Mouse (Mus musculus) heart, embryonic 11.5 days (tissue): Measurements from ENCODE around the gene Caln1. TPM values are rescaled to one million over a fixed set of nuclear protein-coding genes. Genes with fewer than 3 reads are reported as not detected.

Experiments used
- ATAC-seq: fragments of 200-750 bp; cut with Nextera tagmentation; replicated peaks from 2 replicates; pipeline ENCODE4 v1.8.0; 2017; ENCODE audit warnings: moderate library complexity; ENCODE audit not compliant: insufficient number of reproducible peaks, low FRiP score, low TSS enrichment
- H3K27ac ChIP-seq: fragments of 300-500 bp; sonication (generic); 2 replicates; pipeline ENCODE4 v1.5.1; 2014; ENCODE audit warnings: mild to moderate bottlenecking, low read depth, low read length
- H3K27me3 ChIP-seq: fragments of 300-500 bp; sonication (generic); 2 replicates; pipeline ENCODE4 v1.6.1; 2014; ENCODE audit warnings: mild to moderate bottlenecking, low read length, mixed read lengths; ENCODE audit not compliant: control insufficient read depth, insufficient read depth
- H3K36me3 ChIP-seq: fragments of 300-500 bp; sonication (generic); 2 replicates; pipeline ENCODE4 v1.6.1; 2014; ENCODE audit warnings: mild to moderate bottlenecking, low read length, moderate library complexity, mixed read lengths; ENCODE audit not compliant: control insufficient read depth, insufficient read depth
- H3K4me1 ChIP-seq: fragments of 300-500 bp; sonication (generic); 2 replicates; pipeline ENCODE4 v1.6.1; 2014; ENCODE audit warnings: low read length; ENCODE audit not compliant: control insufficient read depth, insufficient read depth
- H3K4me2 ChIP-seq: fragments of 300-500 bp; sonication (generic); 2 replicates; pipeline ENCODE4 v1.6.1; 2014; ENCODE audit warnings: mild to moderate bottlenecking, moderate library complexity
- H3K4me3 ChIP-seq: fragments of 300-500 bp; sonication (generic); 2 replicates; pipeline ENCODE4 v1.5.1; 2014; ENCODE audit warnings: low read depth, low read length
- H3K9ac ChIP-seq: fragments of 300-500 bp; sonication (generic); 2 replicates; pipeline ENCODE4 v1.6.1; 2014; ENCODE audit warnings: mild to moderate bottlenecking, low read depth, low read length, moderate library complexity
- H3K9me3 ChIP-seq: fragments of 300-500 bp; sonication (generic); replicated peaks from 2 replicates; pipeline ENCODE4 v1.6.1; 2016; ENCODE audit warnings: low read length; ENCODE audit not compliant: control insufficient read depth
- WGBS: fragments of 180-500 bp; shearing (Covaris S2); extraction: QIAGEN DNeasy Blood & Tissue Kit; methylation state at CpG from one replicate; pipeline ENCODE4 v1.1.7; 2014; ENCODE audit not compliant: insufficient replicate concordance; 5-methylcytosine and 5-hydroxymethylcytosine counted together
- polyA plus RNA-seq: library from polyadenylated mRNA; unstranded; fragments of >200 nt; fragmentation: Nextera tagmentation; extraction: Ambion mirVana; gene quantifications from 2 replicates; pipeline ENCODE4 v1.2.1, GENCODE M21; 2014

Gene Caln1
- polyA plus RNA-seq, 1 experiment from 2014 or later: 0.11 TPM

DNA sequence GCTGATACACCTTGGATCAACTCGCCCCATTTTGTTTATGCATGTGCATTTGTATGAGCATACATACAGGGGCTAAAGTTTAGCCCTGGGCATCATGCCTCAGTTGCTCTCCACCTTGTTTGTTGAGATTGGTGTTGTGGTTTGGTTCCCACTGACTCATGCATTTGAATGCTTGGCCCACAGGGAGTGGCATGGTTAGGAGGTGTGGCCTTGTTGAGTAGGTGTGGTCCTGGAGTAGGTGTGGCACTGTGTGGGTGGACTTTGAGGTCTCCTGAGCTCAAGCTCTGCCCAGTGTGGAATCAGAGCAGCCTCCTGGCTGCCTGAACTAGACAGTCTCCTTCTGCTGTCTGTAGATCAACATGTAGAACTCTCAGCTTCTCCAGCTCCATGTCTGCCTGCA, 343.0 kb downstream of the Caln1 start:
- H3K4me2 ChIP-seq: no peak overlapping the region
- WGBS: 76% methylated on average over 1 of the region's 1 CpGs
- H3K4me3 ChIP-seq: no peak overlapping the region
- H3K9me3 ChIP-seq: no peaks in the 10 kb centered on the region
- no peak overlapping the region for H3K9ac ChIP-seq
- H3K36me3 ChIP-seq: no peaks in the 10 kb centered on the region
- H3K27ac ChIP-seq: no peak overlapping the region
- no peaks in the 10 kb centered on the region for H3K27me3 ChIP-seq
- no peaks in the 10 kb centered on the region for H3K4me1 ChIP-seq
- no peak for ATAC-seq

DNA sequence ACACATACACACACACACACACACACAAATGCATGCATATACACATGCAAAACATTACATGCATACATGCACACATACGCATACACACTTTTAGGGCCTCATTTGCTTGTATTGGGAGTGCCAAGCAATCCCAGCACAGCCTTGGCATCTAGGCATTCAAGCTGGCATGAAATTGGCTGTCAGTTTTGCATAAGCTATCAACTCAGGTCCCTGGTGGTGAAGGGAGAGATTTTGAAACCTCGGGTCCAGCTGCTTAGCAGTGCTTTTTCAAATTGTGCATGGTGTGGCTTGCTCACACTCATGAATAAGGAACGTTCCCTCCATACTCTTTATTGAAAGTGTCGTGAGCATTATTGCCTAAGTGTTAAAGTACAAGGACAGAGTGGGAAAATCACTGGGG, 345.9 kb downstream of the Caln1 start:
- 80% methylated on average over 4 of the region's 4 CpGs for WGBS
- H3K27ac ChIP-seq: no peak overlapping the region
- no peaks in the 10 kb centered on the region for H3K27me3 ChIP-seq
- H3K4me2 ChIP-seq: no peak overlapping the region
- no peaks in the 10 kb centered on the region for H3K9me3 ChIP-seq
- no peak for ATAC-seq
- H3K36me3 ChIP-seq: no peaks in the 10 kb centered on the region
- no peak overlapping the region for H3K4me3 ChIP-seq
- H3K9ac ChIP-seq: no peak overlapping the region
- no peaks in the 10 kb centered on the region for H3K4me1 ChIP-seq

DNA sequence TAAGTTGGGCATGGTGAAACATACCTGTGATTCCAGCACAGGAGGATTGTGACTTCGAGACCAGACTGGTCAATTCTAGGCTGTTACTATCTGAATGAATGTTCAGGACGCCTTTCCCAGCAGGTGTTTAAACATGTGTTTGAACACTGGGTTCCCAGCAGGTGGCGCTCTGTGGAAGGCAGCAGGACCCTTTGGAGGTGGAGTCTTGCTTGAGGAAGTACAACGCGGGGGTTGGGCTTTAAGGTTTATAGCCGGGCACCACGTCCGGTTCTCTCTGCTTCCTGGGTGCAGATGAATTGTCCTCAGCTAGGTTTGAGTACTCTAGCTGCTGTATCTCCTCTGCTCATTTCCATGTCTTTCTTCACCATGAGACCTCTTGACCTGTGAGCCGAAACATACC, 349.1 kb downstream of the Caln1 start:
- Histone ChIP-seq H3K4me3 (no peak overlapping the region), H3K27me3 (no peaks in the 10 kb centered on the region), H3K4me1 (no peaks in the 10 kb centered on the region), H3K4me2 (no peak overlapping the region), H3K36me3 (no peaks in the 10 kb centered on the region), H3K9me3 (no peaks in the 10 kb centered on the region), H3K9ac (no peak overlapping the region), H3K27ac (no peak overlapping the region)
- ATAC-seq: no peak
- 58% methylated on average over 9 of the region's 9 CpGs for WGBS

DNA sequence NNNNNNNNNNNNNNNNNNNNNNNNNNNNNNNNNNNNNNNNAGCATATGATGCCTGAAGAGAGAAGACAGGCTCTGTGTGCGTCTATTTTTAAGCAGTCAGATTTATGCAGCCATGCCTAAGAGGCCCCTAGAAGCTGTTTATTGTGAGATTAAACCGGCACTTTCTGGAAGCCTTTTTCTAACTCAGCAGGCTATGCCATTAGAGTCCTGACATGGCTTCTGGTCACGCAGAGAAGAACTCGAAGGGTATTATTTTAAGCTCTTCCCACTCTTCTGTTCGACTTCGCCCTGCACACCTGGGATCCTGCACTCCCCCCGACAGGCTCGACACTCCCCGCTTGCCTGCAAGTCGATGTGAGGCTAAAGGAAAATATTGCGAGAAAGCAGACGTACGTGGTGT, 372.9 kb downstream of the Caln1 start:
- Histone ChIP-seq H3K27ac (no peak overlapping the region), H3K4me1 (no peaks in the 10 kb centered on the region), H3K4me3 (no peak overlapping the region), H3K9ac (no peak overlapping the region), H3K4me2 (no peak overlapping the region), H3K36me3 (no peaks in the 10 kb centered on the region), H3K9me3 (no peaks in the 10 kb centered on the region), H3K27me3 (no peaks in the 10 kb centered on the region)
- no peak for ATAC-seq
- 84% methylated on average over 13 of the region's 13 CpGs for WGBS

DNA sequence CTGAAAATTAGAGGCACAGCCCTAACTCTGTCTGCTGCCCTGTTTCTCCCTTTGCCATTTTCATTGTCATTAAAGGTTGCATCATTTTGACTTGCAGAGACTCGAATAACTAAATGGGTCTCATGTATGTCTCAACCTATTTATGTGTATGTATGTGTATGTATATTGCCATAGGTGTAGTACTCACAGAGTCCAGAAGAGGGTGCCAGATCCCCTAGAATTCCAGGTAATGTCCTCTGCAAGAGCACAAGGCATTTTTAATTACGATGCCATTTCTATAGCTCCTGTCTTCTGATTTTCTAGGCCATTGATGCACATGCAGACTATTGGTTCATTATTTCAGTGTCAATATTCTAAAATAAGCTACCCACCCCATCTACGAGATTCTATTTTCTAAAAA, 388.3 kb downstream of the Caln1 start:
- H3K4me3 ChIP-seq: no peak overlapping the region
- H3K4me1 ChIP-seq: no peaks in the 10 kb centered on the region
- 86% methylated on average over 3 of the region's 3 CpGs for WGBS
- H3K36me3 ChIP-seq: no peaks in the 10 kb centered on the region
- no peak overlapping the region for H3K27ac ChIP-seq
- no peak for ATAC-seq
- no peaks in the 10 kb centered on the region for H3K9me3 ChIP-seq
- H3K4me2 ChIP-seq: no peak overlapping the region
- H3K9ac ChIP-seq: no peak overlapping the region
- no peaks in the 10 kb centered on the region for H3K27me3 ChIP-seq

DNA sequence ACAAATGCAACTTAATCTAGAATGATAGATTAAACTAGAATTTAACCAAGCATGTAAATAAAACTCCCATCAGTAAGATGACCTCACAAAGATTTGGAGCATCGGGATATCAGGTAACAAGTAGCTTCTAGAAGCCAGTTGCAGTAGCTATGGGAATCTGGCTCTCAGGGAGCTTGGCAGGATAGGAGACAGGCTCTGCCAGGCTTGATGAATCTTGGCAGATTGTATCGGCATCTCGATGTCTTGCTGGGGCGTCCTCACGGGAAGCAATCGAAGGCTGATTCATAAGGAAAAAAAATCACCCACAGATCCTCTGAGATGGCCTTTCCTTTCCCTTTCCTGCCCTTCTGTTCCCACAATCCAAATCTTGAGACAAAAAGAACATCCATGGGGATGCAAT, 396.5 kb downstream of the Caln1 start:
- no peaks in the 10 kb centered on the region for H3K9me3 ChIP-seq
- no peaks in the 10 kb centered on the region for H3K36me3 ChIP-seq
- no peaks in the 10 kb centered on the region for H3K27me3 ChIP-seq
- no peak for ATAC-seq
- no peak overlapping the region for H3K27ac ChIP-seq
- no peaks in the 10 kb centered on the region for H3K4me1 ChIP-seq
- H3K9ac ChIP-seq: no peak overlapping the region
- no peak overlapping the region for H3K4me3 ChIP-seq
- H3K4me2 ChIP-seq: no peak overlapping the region
- WGBS: 92% methylated on average over 6 of the region's 6 CpGs

DNA sequence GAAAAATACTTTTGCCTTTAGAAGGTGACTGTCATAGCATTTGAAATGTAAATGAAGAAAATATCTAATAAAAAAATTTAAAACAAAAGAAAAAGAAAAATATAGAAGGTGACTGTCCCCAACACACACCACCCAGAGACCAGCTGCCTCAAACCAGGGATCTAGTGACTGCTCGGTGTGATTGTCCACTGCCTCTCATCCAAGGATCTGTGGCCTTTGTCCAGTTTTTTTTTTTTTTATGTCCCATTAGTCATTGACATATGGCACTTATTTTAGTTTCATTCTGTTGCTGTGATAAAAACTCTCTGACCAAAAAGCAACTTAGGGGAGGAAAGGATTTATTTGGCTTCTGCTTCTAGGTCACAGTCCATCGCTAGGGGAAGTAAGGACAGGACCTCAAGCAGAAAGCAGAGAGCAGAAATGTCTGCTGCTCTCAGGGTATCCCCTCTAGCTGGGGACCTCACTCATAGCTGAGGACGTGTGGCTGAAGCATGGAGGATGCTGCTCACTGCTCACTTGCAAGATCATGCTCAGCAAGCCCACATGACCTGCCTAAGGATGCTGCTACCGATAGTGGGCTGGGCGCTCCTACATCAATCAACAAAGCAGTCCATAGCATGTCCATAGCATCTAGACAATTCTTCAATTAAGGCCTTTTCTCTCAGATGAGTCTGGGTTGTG, 401.9 kb downstream of the Caln1 start:
- Histone ChIP-seq H3K4me1 (no peaks in the 10 kb centered on the region), H3K9ac (no peak overlapping the region), H3K4me3 (no peak overlapping the region), H3K27ac (no peak overlapping the region), H3K9me3 (no peaks in the 10 kb centered on the region), H3K36me3 (no peaks in the 10 kb centered on the region), H3K27me3 (no peaks in the 10 kb centered on the region), H3K4me2 (no peak overlapping the region)
- no peak for ATAC-seq
- 80% methylated on average over 5 of the region's 5 CpGs for WGBS

DNA sequence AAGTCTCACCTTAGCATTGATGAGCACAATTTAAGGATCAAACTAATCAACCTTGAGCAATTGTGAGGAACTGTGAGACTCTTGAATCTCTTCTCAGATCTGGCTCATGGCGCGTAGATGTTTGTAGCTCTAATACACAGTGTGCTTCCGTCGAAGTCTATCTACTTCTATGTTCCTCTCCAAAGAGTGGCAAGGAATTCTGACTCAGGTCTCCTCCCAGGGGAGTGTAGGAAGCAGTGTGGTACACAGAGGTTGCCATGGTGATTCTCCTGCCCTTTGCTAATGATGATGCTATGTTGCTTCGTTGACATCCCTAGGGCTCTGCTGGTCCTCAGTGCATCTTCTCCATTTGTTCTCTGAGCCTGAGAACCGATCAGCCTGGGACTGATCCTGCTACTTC, 403.2 kb downstream of the Caln1 start:
- no peak for ATAC-seq
- Histone ChIP-seq H3K27me3 (no peaks in the 10 kb centered on the region), H3K4me3 (no peak overlapping the region), H3K9me3 (no peaks in the 10 kb centered on the region), H3K36me3 (no peaks in the 10 kb centered on the region), H3K9ac (no peak overlapping the region), H3K27ac (no peak overlapping the region), H3K4me1 (no peaks in the 10 kb centered on the region), H3K4me2 (no peak overlapping the region)
- WGBS: 87% methylated on average over 6 of the region's 6 CpGs

DNA sequence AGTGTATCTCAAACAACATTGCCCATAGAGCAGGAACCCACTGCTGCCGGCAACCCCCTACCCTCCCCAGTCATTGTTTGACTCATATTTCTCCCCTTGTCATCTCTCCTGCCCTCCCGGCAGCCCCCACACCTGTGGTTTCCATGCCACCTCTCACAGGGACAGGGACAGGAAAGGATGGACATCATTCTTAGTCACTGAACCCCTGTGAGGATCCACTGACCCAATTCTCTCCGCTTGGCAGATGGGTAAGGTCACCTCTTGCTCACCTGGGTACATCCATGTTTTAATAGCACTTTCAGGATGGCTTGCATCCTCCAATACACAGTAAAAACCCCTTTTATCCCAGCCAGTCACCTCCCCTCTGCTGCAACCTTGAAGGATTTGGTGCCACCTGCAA, 405.7 kb downstream of the Caln1 start:
- WGBS: 88% methylated on average over 3 of the region's 3 CpGs
- no peaks in the 10 kb centered on the region for H3K9me3 ChIP-seq
- no peaks in the 10 kb centered on the region for H3K4me1 ChIP-seq
- H3K4me3 ChIP-seq: no peak overlapping the region
- H3K27me3 ChIP-seq: no peaks in the 10 kb centered on the region
- H3K36me3 ChIP-seq: no peaks in the 10 kb centered on the region
- H3K9ac ChIP-seq: no peak overlapping the region
- H3K4me2 ChIP-seq: no peak overlapping the region
- ATAC-seq: no peak
- no peak overlapping the region for H3K27ac ChIP-seq
